Comparison of ENCODE assay signal across 7 mouse cellular contexts in genomic region chr10:93919227-93919626, GRCm38 (mm10). TPM values are rescaled to one million over a fixed set of nuclear protein-coding genes. Genes with fewer than 3 reads are reported as not detected.
DNase-seq lines count a peak whose midpoint lies in the region; ATAC-seq and TF ChIP-seq lines count a peak whose summit lies in the region.

No protein-coding gene starts in this region.

- no peaks in the 10 kb centered on the region for H3K27me3 ChIP-seq in neural tube, embryonic 15.5 days (replicated peaks)
- no peaks in the 10 kb centered on the region for H3K27me3 ChIP-seq in limb, embryonic 14.5 days (ENCODE audit: control insufficient read depth, insufficient read depth, low read length)

- intact Hi-C loops in heart, postnatal 25 days (cut with DNase I), result no loop called here

- no peak for DNase-seq in neural tube, embryonic 10.5 days (ENCODE audit: extremely low spot score, low spot score)
- DNase-seq in cerebellum, postnatal 36 days, result peak; percentile 13 to 22
- peak; percentile 19 for DNase-seq in heart, postnatal 25 days (ENCODE audit: low spot score)
- peak; percentile 56 for DNase-seq in limb, embryonic 14.5 days (ENCODE audit: low spot score)
- DNase-seq in urinary bladder, postnatal 4 days (ENCODE audit: low spot score in 2 of 2), result no peak

- H3K9me3 ChIP-seq in neural tube, embryonic 15.5 days (replicated peaks), result no peaks in the 10 kb centered on the region
- H3K9me3 ChIP-seq in limb, embryonic 14.5 days (ENCODE audit: control insufficient read depth, low read length), result no peaks in the 10 kb centered on the region

- 0 out of 2 replicates have a peak overlapping the region, but pooled peaks have one; percentile 13 for H3K27ac ChIP-seq in neural tube, embryonic 15.5 days (replicated peaks)
- no peak overlapping the region for H3K27ac ChIP-seq in limb, embryonic 14.5 days (replicated peaks; ENCODE audit: low read depth, low read length)

- peaks cover 5% of the 10 kb centered on the region; the same call in 1 of the 2 replicates for H3K4me1 ChIP-seq in neural tube, embryonic 15.5 days
- H3K4me1 ChIP-seq in limb, embryonic 14.5 days (ENCODE audit: control insufficient read depth, insufficient read depth, low read length), result peaks cover 15% of the 10 kb centered on the region

- H3K4me2 ChIP-seq in neural tube, embryonic 15.5 days, result no peak overlapping the region
- H3K4me2 ChIP-seq in limb, embryonic 14.5 days (replicated peaks; ENCODE audit: low read depth, low read length, severe bottlenecking), result no peak overlapping the region

- no peak for TF ChIP-seq POLR2A in limb, embryonic 14.5 days (IDR thresholded peaks at IDR 0.05; ENCODE audit: borderline replicate concordance, extremely low read depth, insufficient read depth, insufficient read length)

- 75% methylated on average over 13 of the region's 13 CpGs for WGBS in neural tube, embryonic 15.5 days
- WGBS in limb, embryonic 14.5 days, result 73% methylated on average over 13 of the region's 13 CpGs

- ATAC-seq in neural tube, embryonic 15.5 days (ENCODE audit: low FRiP score), result no peak
- no peak for ATAC-seq in limb, embryonic 14.5 days (ENCODE audit: low FRiP score, low read depth)
- no peak for ATAC-seq in megakaryocyte progenitor cell, adult 5-6 weeks (replicated peaks; ENCODE audit: poor library complexity)

- no peak overlapping the region for H3K4me3 ChIP-seq in neural tube, embryonic 15.5 days (replicated peaks)
- H3K4me3 ChIP-seq in limb, embryonic 14.5 days (replicated peaks; ENCODE audit: low read length), result no peak overlapping the region

- H3K9ac ChIP-seq in neural tube, embryonic 15.5 days (replicated peaks), result no peak overlapping the region
- no peak overlapping the region for H3K9ac ChIP-seq in limb, embryonic 14.5 days (ENCODE audit: low read depth, low read length, severe bottlenecking)

- no peaks in the 10 kb centered on the region for H3K36me3 ChIP-seq in neural tube, embryonic 15.5 days
- no peaks in the 10 kb centered on the region for H3K36me3 ChIP-seq in limb, embryonic 14.5 days (ENCODE audit: control insufficient read depth, insufficient read depth, low read length)

RNA-seq across cellular contexts. Expression of gene Metap2, which starts 22.3 kb away (rescaled TPM):
- 159 and 172 TPM in 2 replicates for polyA plus RNA-seq in neural tube, embryonic 15.5 days (2015; fragmentation: Nextera tagmentation; extraction: Ambion mirVana)
- 100 to 1,000 TPM; 111 to 131 TPM for total RNA-seq in heart, postnatal 25 days (2021)
- 94.7 and 143 TPM in 2 replicates for polyA plus RNA-seq in limb, embryonic 14.5 days (2012; rRNA removed)
- 182 and 194 TPM in 2 replicates for polyA plus RNA-seq in limb, embryonic 14.5 days (2014; fragmentation: Nextera tagmentation; extraction: Ambion mirVana)
- total RNA-seq in megakaryocyte progenitor cell, adult 5-6 weeks (2015), result 379 and 381 TPM in 2 replicates
- total RNA-seq in megakaryocyte progenitor cell, adult 5-6 weeks (2017), result 286 and 389 TPM in 2 replicates

Comparison
In these comparisons a context has a peak if more than half of its experiments do, and no peak if none do; other contexts are left out.
1. DNase-seq: peak in cerebellum, postnatal 36 days (2 of 2), heart, postnatal 25 days (single experiment) and limb, embryonic 14.5 days (single experiment); none in neural tube, embryonic 10.5 days (single experiment) and urinary bladder, postnatal 4 days (0 of 2).